Mouse (Mus musculus): ENCODE results near the gene Slit1.

Gene Slit1

DNA sequence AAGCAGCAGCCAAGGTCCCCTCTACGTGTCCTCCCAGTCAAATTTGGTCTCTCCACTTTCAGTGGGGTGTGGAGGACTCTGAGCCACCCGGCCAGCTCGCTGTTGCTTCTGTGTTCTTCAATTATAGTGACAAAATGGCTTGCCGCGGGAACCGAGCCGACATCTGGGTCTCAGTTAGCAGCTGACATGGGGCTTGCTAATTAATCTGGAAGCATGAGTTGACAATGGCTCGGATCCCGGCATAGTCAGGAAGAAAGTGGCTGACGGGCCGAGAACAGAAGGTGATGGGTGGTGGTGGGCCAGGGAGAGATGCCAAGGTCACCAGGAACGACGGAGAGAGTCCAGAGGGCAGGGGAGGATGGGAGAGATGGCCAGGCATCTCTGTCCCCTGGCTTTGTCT lies 55.2 kb downstream of the Slit1 start:
- CTCF ChIA-PET = no interaction called here

DNA sequence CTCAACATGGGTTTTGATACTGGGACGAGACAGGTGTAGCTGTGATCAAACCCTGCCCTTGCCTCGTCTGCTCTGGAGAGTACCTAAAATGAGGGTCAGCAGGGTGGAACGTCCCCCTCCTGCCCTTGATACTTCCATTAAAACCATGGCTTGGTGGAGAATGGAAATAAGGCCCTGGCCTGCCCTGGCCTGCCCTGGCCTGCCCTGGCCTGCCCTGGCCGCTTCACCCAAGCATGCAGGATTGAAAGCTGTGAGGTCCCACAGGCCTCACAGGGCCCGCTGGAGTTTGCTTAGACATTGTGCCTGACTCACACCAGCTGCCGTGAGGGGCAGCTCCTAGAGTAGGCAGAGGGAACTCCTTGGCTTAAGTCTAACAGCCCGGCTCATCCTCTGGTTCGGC lies 55.6 kb downstream of the Slit1 start:
- CTCF ChIA-PET = no interaction called here

DNA sequence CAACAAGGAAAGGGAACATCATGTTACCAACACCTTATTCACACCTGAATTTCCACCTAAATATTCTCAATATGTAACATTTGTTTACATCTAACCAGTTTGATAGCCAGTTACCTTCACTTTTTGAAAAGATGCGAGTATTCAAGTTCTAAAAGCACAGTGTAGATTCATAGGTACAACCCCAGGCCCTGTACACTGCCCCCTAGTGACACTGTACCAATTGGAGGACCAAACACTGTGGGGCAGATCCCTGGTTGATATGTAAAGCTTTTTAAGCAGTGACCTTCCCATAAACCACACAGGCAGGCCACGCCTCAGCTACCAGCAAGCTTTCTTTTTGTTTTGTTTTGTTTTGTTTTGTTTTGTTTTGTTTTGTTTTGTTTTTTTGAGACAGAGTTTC lies 57.3 kb downstream of the Slit1 start:
- CTCF ChIA-PET = no interaction called here

DNA sequence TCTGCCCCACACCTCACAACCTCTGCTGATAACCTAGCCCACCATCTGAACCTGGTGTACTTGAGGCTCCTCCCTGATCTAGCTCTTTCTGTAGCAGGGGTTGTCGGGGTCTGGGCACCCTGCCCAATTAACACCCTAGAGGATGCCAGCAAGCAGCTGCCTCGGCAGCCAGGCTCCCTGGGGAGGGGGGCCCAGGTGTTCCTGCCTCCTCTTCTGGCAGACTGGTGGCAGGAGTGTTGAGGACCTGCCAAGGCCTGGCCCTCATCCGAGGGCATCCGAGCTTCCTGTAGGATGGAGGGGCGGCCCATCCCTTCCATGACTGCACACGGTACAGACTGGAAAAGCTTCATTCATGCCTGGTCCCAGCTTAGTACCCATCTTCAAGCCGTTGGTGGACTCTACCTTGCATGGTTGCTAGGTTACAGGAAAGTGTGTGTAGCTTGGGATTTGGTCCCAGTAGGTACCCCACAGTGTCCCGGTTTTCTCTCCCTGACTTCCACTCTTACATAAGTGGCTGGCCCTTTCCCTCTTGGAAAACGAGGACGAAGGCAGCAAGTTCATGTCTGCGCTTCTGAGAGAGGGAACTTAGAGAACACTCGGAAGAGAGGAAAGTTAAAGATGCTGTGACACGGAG lies 57.9 kb downstream of the Slit1 start:
- CTCF ChIA-PET = interaction anchor here (0.6 kb wide), 1 partner anchor 437 kb away, joined by 3 read pairs; no protein-coding TSS in a partner anchor

DNA sequence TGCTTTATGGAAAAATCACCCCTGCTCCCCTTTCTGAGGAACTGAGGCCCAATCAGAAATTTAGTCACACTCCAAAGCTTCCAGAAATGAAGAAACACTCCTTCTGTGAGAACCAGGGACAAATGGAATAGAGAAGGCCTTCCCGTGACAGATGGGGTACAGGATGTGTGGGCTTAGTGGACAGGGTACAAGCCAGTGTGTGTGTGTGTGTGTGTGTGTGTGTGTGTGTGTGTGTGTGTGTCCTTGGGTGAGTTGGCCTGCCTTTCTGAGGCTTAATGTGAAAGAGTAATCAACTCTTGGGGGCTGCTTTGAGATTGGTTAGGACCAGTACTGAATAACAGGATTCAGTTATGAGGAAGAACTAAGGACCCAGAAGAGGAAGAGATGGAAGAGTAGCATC lies 58.6 kb downstream of the Slit1 start:
- CTCF ChIA-PET = no interaction called here

DNA sequence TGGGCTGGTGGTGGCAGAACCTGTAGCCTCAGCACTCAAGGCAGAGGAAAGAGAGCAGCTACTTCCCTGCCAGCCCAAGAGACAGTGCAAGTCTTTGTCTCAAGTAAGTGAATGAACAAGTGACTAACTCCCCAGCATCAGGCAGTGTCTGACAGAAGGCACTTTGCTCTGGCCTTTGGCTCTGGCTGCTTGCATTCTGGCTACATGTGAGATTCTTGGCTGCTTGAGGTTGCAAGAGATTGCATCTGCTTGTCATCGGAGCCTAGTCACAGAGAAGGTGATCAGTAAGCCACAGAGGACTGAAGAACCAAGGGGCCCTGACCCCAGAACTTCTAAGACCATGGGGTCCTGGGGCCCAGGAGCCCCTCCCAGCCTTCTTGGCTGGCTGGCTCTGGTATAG lies 59.5 kb downstream of the Slit1 start:
- CTCF ChIA-PET = no interaction called here

DNA sequence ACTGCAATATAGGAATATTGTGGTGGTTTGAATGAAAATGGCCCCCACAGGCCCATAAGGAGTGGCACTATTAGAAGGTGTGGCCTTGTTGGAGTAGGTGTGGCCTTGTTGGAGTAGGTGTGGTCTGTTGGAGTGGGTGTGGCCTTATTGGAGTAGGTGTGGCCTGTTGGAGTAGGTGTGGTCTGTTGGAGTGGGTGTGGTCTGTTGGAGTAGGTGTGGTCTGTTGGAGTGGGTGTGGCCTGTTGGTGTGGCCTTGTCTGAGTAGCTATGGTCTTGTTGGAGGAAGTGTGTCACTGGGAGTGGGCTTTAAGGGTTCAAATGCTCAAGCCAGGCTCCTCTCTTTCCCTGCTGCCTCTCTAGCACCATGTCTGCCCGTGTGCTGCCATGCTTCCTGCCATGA lies 63.2 kb downstream of the Slit1 start:
- CTCF ChIA-PET = no interaction called here

DNA sequence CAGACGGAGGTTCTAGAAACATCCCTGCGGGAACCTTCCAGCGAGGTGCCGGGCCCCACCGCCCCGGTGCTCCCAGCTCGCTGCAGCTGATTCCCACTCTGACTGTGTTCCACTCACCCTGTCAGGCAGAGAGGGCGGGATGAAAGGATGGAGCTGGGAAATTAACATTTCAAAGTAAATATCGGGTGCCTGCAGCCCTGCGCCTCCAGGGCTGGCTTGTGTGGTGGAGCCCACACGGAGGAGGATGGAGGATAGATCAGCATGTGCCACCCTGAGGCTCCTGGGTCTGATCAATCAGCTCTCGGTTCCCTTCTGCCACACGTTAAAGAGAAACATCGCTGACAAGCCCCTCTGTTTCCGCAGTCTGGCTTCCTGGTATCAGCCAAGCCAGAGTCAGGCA lies 64.4 kb downstream of the Slit1 start:
- CTCF ChIA-PET = no interaction called here

DNA sequence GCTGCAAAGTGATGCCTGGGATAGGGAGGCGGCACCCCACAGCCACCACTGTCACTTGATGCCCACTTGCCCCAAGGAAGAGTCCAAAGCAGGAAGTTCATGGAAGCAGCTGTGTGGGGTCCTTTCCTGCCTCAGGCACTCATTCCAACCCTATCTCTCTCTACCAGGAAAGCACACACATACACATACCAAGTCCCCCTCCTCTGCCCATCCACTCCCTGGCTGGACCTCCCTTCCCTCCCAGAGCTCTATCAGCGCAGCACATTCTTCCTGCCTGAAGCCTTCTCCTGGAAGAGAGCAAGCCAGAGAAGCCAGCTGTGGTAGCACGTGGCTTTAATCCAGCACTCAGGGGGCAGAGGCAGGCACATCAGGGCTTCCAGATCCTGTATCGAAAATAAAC lies 65.9 kb downstream of the Slit1 start:
- CTCF ChIA-PET = no interaction called here

DNA sequence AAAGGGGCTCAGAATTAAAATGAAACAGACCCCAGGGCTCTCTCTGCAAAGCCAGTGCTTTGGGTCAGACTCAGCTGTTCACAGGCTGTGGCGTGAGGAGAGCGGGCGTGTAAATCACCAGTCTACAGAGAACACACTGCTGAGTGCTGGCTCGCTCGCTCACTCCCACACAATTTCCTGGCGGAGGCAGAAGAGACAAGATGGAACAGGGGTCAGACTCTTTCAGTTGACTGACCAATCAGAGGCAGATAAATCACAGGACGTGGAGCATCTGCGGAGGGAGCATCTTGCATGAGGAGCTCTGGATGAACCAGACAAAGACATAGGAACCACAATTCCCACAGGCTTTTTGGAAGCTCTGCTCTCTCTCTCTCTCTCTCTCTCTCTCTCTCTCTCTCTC lies 67.9 kb downstream of the Slit1 start:
- CTCF ChIA-PET = no interaction called here

DNA sequence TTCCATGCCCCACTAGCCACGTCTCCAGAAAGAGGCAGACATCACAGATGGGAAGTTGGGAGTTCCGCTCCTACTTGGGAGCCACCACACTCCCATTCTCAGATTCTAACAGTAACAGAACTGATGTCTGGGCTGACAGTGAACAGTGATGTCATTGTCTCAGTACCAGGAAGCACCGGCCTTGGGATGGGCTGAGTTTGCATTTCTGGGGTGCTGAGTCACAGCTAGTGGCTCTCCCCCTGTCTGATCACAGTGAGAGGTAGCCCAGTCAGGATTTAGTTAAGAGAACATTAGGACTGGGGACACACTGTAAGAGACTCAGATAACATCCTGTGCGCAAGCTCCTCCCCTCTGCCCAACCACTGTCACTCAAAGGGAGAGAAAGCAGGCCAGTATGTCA lies 69.1 kb downstream of the Slit1 start:
- CTCF ChIA-PET = no interaction called here

DNA sequence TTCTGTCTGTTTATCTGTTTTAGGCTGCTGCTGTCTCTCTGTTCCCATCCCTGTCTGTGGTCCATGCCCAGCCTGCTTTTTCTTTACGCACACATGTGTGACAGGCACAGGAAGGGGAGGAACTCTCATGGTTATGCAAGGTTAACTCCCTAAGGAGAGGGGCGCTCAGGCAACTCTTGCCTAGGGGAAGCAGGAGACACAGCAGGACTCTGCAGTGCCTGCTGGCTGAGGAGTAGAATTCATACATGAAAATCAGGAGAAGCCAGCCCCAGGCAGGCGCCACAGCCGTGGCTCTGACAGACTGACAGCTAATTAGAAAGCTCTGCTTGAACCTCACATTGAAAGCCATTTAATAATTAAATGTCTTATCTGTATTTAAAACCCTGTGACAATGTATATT lies 70.6 kb downstream of the Slit1 start:
- CTCF ChIA-PET = no interaction called here

DNA sequence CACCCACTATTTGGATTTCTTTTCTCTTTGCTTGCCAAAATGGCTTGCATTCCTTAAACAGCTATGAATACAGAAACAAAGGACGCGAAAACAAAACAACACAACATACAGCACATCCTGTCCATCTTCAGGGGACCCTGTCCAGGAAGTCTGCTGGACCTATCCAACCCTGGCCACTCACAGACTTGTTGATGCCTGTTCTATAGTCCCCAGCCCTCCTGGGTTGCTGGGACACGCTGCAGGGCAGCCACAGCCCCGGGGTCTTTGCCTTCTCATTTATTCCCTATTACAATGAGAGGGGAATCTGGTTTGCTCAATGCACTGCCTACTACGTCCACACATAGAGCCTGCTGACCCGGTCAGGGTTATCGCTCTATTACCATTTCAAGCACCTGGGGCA lies 72.5 kb downstream of the Slit1 start:
- CTCF ChIA-PET = no interaction called here

DNA sequence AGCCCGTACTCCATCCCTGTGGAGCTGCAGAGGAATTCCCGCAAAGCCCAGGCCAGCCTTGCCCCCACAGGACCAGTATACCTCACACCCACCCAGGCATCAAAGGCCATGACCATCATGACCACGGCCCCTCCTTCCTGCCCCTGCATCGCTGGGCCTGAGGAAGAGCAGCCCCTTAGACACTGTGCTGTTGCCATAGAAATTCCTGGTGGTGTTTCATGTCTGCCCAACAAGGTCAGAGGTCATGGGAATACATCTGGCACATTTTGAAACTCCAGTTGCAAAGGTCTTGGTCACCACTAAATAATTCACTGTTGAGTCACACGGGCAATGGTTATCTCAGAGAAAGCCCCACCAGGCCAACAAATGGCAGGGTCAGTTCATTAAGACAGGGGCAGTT lies 73.0 kb downstream of the Slit1 start:
- CTCF ChIA-PET = no interaction called here

DNA sequence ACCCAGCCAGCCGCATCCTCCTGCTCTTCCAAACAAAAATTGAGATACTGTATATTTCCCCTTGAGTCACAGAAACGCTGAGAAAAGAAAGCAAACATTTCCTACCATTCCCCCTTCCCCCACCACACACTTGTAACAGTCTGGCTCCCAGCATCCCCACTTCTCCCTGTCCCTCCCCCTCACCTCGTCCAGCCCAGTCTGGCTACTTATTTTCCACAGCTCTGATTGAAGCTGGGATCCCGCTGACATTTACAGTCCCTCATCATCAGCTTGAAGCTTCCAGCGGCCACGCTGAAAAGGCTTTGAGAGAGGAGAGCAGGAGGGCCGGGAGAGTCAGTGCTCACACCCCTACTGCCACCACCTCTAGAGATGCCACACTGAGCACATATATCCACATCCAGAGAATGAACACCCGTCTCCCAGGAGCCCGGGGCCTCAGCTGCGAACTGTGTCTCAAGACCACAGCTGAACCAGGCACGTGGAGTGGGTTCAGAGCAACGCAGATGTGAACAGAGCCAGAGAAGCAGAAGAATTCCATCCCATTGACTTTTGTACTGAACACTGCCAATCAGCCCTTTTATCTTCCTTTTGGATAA lies 73.6 kb downstream of the Slit1 start:
- CTCF ChIA-PET = no interaction called here

DNA sequence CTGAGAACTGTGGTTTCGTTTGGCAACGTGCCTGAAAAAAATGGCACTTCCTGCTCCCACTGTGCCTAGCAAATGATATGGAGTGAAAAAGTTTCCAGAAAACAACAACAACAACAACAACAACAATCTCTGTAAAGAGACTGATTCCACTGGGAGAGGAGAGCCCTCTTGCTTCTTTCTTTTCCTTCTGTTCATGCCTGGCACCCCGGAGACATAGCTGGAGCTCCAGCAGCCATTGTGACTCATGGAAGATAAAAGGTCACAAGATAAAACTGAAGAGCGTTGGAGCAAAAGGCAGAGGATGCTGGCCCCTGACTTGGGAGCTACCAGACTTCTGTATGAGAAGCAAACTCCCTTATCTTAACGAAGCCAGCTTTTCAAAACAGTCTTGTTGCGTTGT lies 75.9 kb downstream of the Slit1 start:
- CTCF ChIA-PET = no interaction called here

DNA sequence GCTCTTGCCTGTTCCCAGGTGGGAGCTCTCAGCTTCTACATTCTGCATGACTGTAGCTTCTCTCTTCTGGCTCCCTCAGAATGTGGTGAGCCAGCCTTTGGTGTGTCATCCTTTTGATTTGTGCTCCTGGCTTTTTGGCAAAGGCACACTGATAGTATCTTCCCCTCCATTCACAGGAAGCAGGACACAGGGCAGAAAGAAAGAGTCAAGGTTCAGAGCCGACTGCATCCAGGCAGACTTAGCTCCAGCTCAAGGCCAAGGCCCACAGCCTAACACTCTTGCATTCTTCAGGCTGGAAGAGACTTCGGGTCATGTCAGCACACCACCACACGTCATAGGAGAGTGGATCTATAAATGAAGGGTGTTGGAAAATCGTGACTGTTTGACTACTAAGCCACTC lies 77.5 kb downstream of the Slit1 start:
- CTCF ChIA-PET = no interaction called here

DNA sequence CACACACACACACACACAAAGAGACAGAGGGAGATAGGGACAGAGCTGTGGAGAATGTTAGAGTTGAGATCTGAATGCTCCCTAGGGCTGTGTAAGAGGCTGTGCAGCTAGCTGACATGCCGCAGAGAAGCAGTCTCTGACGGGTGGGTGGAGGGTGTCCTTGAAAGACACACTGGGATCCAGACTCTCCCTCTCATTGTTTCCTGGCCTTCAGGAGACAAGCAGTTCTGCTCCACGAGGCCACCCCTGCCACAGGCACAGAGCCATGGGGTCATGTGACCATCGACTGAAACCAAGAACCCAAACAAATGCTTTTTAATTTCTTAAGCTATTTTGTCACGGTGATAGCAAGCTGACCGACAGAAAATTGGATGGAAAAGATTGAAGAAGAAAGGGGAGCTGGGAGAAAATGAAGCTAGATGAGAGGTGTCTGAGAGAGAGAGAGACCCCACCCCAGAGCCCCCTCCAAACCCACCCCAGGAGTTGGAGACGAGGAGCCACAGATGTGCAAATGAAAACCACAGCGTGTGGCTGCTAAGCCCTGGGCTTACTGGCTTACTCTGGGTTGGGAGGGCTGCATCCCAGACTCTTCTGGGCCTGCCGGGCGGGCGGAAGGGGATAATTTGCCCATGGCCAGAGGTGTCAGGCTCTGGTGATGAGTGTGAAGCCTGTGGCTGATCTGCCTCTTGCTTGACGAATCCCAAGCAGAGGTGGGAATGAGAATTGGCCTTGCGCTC lies 79.8 kb downstream of the Slit1 start:
- CTCF ChIA-PET = interaction anchor here (0.6 kb wide), 1 partner anchor 32 kb away, joined by 4 read pairs; no protein-coding TSS in a partner anchor

DNA sequence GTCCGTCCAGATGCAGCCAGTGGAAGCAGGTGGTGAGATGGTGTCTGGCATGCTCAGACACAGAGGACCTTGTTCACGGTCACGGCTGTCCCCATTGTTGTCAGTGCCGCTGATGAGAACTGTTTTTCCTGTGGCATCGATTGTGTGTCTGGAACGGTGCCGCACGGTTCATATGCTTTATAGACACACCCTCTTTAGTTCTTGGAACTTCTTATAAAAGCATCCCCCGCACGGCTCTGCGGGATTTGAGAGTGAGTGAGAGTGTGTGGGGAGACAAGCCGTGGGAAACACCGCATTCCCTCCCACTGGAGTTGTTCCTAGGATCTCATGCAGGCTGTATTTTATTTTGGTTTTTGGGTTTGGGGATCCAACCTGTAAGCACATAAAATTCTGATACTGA lies 82.0 kb downstream of the Slit1 start:
- CTCF ChIA-PET = no interaction called here

DNA sequence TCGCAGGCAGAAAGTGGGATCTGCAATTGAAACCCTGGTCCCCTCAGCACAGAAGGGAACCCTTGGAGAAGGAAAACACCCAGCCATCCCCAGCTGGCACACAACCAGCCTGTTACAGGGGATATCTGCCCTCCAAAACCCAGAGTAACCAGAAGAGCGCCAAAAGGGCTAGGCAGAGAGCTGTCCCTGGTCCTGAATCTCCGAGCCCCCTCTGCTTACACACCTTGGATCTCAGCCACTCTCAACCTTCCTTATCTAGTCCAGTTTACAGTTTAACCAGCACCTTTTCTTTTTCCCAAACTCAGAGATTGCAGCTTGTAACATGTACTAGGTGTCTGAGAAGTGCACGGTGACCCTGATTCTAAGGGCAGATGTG lies 82.5 kb downstream of the Slit1 start:
- CTCF ChIA-PET = no interaction called here

DNA sequence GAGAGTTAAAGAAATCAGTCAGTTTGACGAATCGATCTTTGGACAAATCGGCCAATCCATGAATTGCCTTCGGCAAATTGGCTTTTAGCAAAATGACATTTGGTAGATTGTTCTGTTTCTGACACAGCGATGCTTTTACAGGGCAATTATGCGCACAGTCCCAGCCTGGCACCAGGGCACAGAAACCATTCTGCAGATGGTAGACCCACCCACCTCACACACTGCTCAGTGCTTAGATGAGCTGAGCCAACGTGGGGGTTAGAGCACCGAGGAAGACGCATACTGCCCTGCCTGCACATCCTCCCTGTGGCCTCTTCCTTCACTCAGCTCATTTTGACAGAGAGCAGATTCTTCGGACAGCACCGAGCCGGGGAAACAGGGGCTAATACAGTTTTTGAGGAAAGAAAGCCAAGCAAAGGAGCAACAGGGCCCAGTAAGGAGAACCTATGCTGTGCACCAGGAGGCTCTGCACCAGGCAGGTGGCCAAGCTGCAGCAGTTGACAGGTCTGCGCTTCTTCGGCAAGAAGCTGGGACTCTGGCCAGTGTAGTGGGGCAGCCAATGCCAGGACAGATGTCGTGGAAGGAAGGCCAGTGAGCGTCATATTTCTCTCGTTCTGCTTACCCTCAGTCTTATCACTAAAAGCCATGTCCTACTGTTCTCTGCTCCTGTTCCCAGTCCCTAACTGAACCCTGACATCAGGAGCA lies 83.0 kb downstream of the Slit1 start:
- CTCF ChIA-PET = no interaction called here

DNA sequence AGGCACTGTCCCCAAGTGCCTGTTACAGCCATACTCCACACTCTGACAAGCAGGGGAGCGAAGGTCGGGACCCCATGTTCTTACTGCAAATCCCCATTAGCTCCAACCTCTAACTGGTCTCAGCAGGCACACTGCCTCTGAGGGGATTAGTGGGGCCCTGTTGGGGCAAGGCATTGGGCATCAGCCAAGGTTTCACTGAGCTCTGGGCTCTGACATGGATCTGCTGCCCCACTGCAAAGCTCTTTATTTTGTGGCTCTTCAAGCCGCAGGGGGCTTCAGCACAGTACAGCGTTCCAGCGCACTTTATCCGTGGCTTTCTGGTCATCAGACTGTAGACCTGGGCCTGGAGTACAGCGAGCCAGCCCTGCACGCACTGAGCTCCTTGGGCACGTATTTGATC lies 86.0 kb downstream of the Slit1 start:
- CTCF ChIA-PET = no interaction called here

DNA sequence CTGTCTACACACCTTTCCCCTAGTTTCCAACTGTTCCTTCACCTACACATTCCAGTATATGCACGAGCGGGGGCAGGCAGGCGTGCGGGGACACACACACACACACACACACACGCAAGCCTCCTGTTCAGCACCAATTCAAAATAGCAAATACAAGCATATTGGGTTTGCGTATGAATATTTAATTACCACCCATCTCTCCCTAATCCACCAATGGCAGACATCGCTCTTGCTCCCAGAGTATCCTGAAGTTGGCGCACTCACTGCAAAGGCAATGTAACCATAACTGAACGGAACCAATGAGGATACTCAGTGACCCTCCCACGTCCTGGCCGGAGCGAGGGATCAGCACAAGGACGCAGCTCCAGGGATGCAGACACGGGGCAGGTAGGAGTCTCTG lies 86.8 kb downstream of the Slit1 start:
- CTCF ChIA-PET = interaction anchor here (0.5 to 0.6 kb wide), 2 partner anchors 93 to 395 kb away, joined by 4 to 7 read pairs; no protein-coding TSS in a partner anchor
